Mouse (Mus musculus) Patski (cell line): ENCODE data around the gene Plpp7. TPM values are rescaled to one million over a fixed set of nuclear protein-coding genes. Genes with fewer than 3 reads are reported as not detected.

Experiments used
- ATAC-seq: fragments of 100-300 bp; one replicate; pipeline ENCODE4 v1.8.0; 2021
- CTCF ChIA-PET: fragments of 350-600 bp; sonication (Branson Sonifier 250); formaldehyde crosslinking; loops from one replicate; lab custom pipeline; 2022; ENCODE audit warnings: inconsistent platforms; lab: Charles Lee
- POLR2A ChIA-PET: fragments of 350-600 bp; sonication (Branson Sonifier 250); formaldehyde crosslinking; loops from one replicate; lab custom pipeline; 2022; ENCODE audit warnings: antibody characterized with exemption, inconsistent platforms; lab: Charles Lee
- DNase-seq: peaks from one replicate; pipeline ENCODE4 v3.0.0-alpha.2; 2011; ENCODE audit warnings: low read depth, low spot score
- H3K27me3 ChIP-seq: fragments of 371-371 bp; one replicate; pipeline ENCODE4 v1.5.1; 2021
- CTCF ChIP-seq: fragments of 100-300 bp; IDR thresholded peaks from one replicate; pipeline ENCODE4 v1.5.1; 2021
- in situ Hi-C: fragments of 300-500 bp; cut with MboI; formaldehyde crosslinking; loops from 3 replicates; pipeline ENCODE4 v1.11.1; 2018; ENCODE audit warnings: low pct_unique_long_range_greater_than_20kb, mixed read lengths
- polyA plus RNA-seq: library from polyadenylated mRNA; unstranded; gene quantifications from one replicate; pipeline ENCODE4 v1.2.3, GENCODE M21; 2021

The Plpp7 gene
- polyA plus RNA-seq, 1 experiment from 2014 or later: 0.05 TPM

- no peak for TF ChIP-seq CTCF
- ChIA-PET CTCF (no interaction called here), POLR2A (no interaction called here)
- ATAC-seq (no peak), DNase-seq (no peak)
- in situ Hi-C loops: no loop called here
- H3K27me3 ChIP-seq: peaks cover 38% of the 10 kb centered on the region
Observed at GRCm38 (mm10) chr2:32068811-32069607, 26.3 kb upstream of the Plpp7 start.

DNA sequence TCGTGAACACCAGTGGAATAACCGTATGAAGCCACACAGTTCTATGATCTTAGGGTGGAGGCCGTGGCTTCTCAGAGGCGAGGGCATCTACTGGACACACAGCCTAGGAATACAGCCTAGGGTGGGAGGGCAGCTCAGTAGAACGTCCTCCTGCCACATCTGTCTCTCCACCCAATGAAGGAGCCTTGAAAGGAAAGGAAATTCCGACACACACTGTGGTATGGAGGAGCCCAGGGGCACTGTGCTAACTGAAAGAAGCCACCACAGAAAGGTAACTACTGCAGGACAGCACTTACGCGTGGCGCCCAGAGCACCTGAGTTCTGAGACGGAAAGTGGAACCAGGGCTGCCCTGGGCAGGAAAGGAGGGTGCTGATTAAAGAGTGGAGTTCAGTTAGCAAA is 24.6 kb upstream of the Plpp7 start:
- in situ Hi-C loops: no loop called here
- no peak for ATAC-seq
- TF ChIP-seq CTCF: no peak
- CTCF ChIA-PET: no interaction called here
- H3K27me3 ChIP-seq: peaks cover 36% of the 10 kb centered on the region
- no peak for DNase-seq
- POLR2A ChIA-PET: no interaction called here

DNA sequence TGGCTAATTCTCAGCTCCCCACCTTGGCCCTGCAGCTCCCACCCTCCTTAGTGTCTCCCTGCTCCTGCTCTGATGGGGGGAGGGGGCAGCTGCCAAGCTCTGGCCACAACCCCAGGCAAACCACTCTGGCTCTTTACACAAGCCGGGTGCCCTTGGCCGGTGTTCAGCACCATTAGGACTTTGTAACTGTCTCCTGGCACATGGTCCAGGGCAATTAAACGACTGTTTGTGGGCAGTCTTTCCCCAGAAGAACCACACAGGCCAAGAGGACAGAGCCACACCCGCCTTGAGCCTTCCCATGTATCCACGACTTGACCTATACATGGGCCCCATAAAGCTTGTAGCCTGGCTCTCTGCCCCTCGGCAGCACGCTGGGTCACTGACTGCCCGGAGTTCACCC is 20.9 kb upstream of the Plpp7 start:
- no peak for DNase-seq
- CTCF ChIA-PET: no interaction called here
- in situ Hi-C loops: no loop called here
- no peak for TF ChIP-seq CTCF
- H3K27me3 ChIP-seq: peaks cover 10% of the 10 kb centered on the region
- POLR2A ChIA-PET: no interaction called here
- no peak for ATAC-seq

- ChIA-PET POLR2A (no interaction called here), CTCF (no interaction called here)
- TF ChIP-seq CTCF: no peak
- peaks cover 9% of the 10 kb centered on the region for H3K27me3 ChIP-seq
- no peak for ATAC-seq
- in situ Hi-C loops: no loop called here
- DNase-seq: no peak
Observed at GRCm38 (mm10) chr2:32075368-32075767, 20.0 kb upstream of the Plpp7 start.

DNA sequence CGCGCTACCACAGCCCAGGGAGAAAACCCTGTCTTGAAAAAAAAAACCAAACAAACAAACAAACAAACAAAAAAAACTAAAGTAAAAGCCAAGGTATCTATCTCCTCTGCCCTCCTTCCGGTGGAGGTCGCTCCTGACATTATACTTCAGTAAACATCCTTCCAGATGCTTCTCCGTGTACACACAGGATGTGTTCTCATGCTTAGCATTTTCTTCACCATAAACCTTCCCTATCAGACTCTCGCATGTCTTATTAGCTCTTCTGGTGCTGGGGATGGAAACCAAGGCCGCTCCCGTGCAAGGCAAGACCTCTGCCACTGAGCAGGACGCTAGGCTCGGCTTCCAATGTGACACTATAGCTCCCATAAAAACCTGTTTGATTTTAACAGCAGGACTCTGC is 17.6 kb upstream of the Plpp7 start:
- ChIA-PET POLR2A (no interaction called here), CTCF (no interaction called here)
- H3K27me3 ChIP-seq: peaks cover 25% of the 10 kb centered on the region
- in situ Hi-C loops: no loop called here
- TF ChIP-seq CTCF: no peak
- ATAC-seq (no peak), DNase-seq (no peak)

- ChIA-PET CTCF (no interaction called here), POLR2A (no interaction called here)
- no peak for TF ChIP-seq CTCF
- ATAC-seq (no peak), DNase-seq (no peak)
- H3K27me3 ChIP-seq: peaks cover 32% of the 10 kb centered on the region
- in situ Hi-C loops: no loop called here
Observed at GRCm38 (mm10) chr2:32078522-32078921, 16.8 kb upstream of the Plpp7 start.

- in situ Hi-C loops: no loop called here
- POLR2A ChIA-PET: no interaction called here
- DNase-seq: no peak
- ATAC-seq: no peak
- TF ChIP-seq CTCF: no peak
- CTCF ChIA-PET: no interaction called here
- peaks cover 30% of the 10 kb centered on the region for H3K27me3 ChIP-seq
Observed at GRCm38 (mm10) chr2:32079191-32079725, 16.1 kb upstream of the Plpp7 start.

- CTCF ChIA-PET: no interaction called here
- in situ Hi-C loops: no loop called here
- DNase-seq (no peak), ATAC-seq (no peak)
- TF ChIP-seq CTCF: no peak
- peaks cover 36% of the 10 kb centered on the region for H3K27me3 ChIP-seq
- POLR2A ChIA-PET: no interaction called here
Observed at GRCm38 (mm10) chr2:32080681-32081080, 14.6 kb upstream of the Plpp7 start.

DNA sequence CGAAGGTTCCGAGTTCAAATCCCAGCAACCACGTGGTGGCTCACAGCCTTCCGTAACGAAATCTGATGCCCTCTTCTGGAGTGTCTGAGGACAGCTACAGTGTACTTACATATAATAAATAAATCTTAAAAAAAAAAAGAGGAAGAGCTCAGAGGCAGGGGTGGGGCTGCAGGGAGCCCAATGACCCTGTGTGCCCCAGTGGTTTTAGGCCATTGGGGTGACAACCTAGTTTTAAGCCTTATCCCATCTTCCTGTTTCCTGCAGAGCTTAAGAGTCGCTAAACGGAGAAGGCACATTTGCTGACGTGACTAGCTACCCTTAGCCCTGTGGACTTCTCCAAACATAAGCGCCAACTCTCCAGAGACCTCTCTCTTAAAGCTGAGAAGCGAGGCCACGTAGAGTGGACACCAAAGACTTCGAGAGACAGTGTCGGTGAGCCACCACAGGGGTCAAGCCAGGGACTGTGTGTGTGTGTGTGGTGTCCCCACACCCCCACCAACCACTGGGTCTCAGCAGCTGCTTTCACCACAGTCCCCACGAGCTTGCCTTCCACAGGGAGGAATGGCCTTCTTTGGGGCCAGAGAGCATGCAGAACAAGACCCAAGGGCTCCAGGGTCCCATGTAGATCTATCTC is 13.9 kb upstream of the Plpp7 start:
- peaks cover 43% of the 10 kb centered on the region for H3K27me3 ChIP-seq
- CTCF ChIA-PET: no interaction called here
- ATAC-seq (no peak), DNase-seq (no peak)
- in situ Hi-C loops: no loop called here
- POLR2A ChIA-PET: no interaction called here
- TF ChIP-seq CTCF: no peak

DNA sequence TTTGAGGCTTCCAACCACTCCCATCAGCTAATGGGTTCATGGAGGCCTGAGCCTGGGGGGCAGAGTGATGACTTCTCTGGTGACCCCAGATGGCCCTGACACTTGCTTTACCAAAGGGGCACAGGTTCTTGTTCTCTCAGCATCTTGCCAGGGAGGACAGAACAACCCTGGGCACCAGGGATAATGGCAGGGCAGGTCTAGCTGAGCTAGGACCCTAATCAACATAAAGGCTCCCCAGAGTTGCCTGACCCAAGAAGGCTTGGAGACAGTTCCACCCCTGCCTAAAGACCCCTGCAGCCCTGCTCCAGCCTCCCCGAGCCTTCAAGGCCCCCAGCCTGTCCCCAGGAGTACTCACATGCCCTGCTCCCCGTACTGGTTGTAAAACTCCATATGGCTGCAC is 13.1 kb upstream of the Plpp7 start:
- DNase-seq (no peak), ATAC-seq (no peak)
- in situ Hi-C loops: no loop called here
- TF ChIP-seq CTCF: no peak
- ChIA-PET CTCF (no interaction called here), POLR2A (no interaction called here)
- peaks cover 52% of the 10 kb centered on the region for H3K27me3 ChIP-seq
